8 mouse cellular contexts compared by ENCODE assay signal in the genomic region with DNA sequence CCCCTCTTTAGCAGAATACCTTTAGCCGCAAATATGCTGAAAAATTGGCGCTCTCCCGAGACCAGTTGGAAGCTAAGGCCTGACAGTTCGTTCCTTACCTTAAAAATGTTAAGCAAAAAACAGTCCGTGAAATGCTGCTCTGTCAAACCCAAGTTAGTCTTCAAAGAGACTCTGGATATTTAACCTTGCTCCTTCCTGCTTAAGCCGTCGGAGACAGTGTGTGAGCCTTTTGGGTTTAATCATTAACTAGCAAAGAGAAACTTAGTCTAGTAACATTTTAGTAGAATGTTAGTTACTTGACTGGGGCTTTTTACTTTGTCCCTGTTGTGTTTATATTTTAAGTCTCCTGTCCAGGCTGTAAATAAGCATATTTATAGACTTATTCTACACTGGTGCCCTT. TPM values are rescaled to one million over a fixed set of nuclear protein-coding genes. Genes with fewer than 3 reads are reported as not detected.
DNase-seq lines count a peak whose midpoint lies in the region; ATAC-seq and TF ChIP-seq lines count a peak whose summit lies in the region.

No protein-coding gene starts in this region.

- ATAC-seq in heart, embryonic 14.5 days (ENCODE audit: insufficient number of reproducible peaks, insufficient read depth, low FRiP score, low read depth) = no peak
- ATAC-seq in midbrain, embryonic 15.5 days (replicated peaks) = no peak

- peak overlapping the region; percentile 98 for H3K9ac ChIP-seq in heart, embryonic 14.5 days (ENCODE audit: low read length)
- peak overlapping the region; percentile 90 for H3K9ac ChIP-seq in midbrain, embryonic 15.5 days

- peak overlapping the region; percentile 98 to 100; a peak in 2 of 4 replicates for H3K27ac ChIP-seq in heart, embryonic 14.5 days (replicated peaks in 1 of 2; ENCODE audit: control insufficient read depth in 1 of 2, insufficient read depth in 1 of 2, low read depth in 2 of 2, low read length in 2 of 2)
- peak overlapping the region; percentile 97 for H3K27ac ChIP-seq in embryonic facial prominence, embryonic 10.5 days (replicated peaks)
- peak overlapping the region; percentile 98 for H3K27ac ChIP-seq in kidney, adult 2 months (ENCODE audit: insufficient read depth, low read depth, low read length)
- no peak overlapping the region for H3K27ac ChIP-seq in midbrain, embryonic 15.5 days

- intact Hi-C loops in heart, postnatal 14 days (cut with DNase I) = no loop called here

- peak overlapping the region; percentile 90 to 96 for H3K4me3 ChIP-seq in heart, embryonic 14.5 days (ENCODE audit: control insufficient read depth in 1 of 2, insufficient read depth in 1 of 2, low read depth in 1 of 2, low read length in 2 of 2)
- peak overlapping the region; percentile 100 for H3K4me3 ChIP-seq in embryonic facial prominence, embryonic 10.5 days
- peak overlapping the region; percentile 90 for H3K4me3 ChIP-seq in kidney, adult 2 months (ENCODE audit: insufficient read depth, low read depth, low read length)
- H3K4me3 ChIP-seq in midbrain, embryonic 15.5 days = peak overlapping the region; percentile 84

- no peak for TF ChIP-seq CTCF in kidney, adult 2 months (conservative IDR thresholded peaks at IDR 0.05; ENCODE audit: insufficient read depth, insufficient read length, low read depth, low read length)

- TF ChIP-seq POLR2A in kidney, adult 2 months (IDR thresholded peaks at IDR 0.05; ENCODE audit: low read depth, low read length) = no peak

- WGBS in heart, embryonic 14.5 days = under 1% methylated on average over 7 of the region's 7 CpGs
- WGBS in embryonic facial prominence, embryonic 10.5 days = 4% methylated on average over 7 of the region's 7 CpGs
- WGBS in kidney, adult 2 months = under 1% methylated on average over 7 of the region's 7 CpGs
- 3% methylated on average over 7 of the region's 7 CpGs for WGBS in midbrain, embryonic 15.5 days

- H3K36me3 ChIP-seq in heart, embryonic 14.5 days (ENCODE audit: control insufficient read depth, insufficient read depth, low read length) = peaks cover 47% of the 10 kb centered on the region
- H3K36me3 ChIP-seq in embryonic facial prominence, embryonic 10.5 days (replicated peaks) = peaks cover 59% of the 10 kb centered on the region
- H3K36me3 ChIP-seq in kidney, adult 2 months (ENCODE audit: control insufficient read depth, insufficient read depth, low read length) = peaks cover 9% of the 10 kb centered on the region
- peaks cover 26% of the 10 kb centered on the region for H3K36me3 ChIP-seq in midbrain, embryonic 15.5 days (replicated peaks)

- no peaks in the 10 kb centered on the region for H3K27me3 ChIP-seq in heart, embryonic 14.5 days (ENCODE audit: control insufficient read depth, insufficient read depth, low read length)
- H3K27me3 ChIP-seq in embryonic facial prominence, embryonic 10.5 days (replicated peaks; ENCODE audit: low read depth, poor library complexity, severe bottlenecking) = no peaks in the 10 kb centered on the region
- H3K27me3 ChIP-seq in kidney, adult 2 months (replicated peaks; ENCODE audit: control insufficient read depth, insufficient read depth, low read length) = no peaks in the 10 kb centered on the region
- H3K27me3 ChIP-seq in midbrain, embryonic 15.5 days (replicated peaks) = no peaks in the 10 kb centered on the region

- peaks cover 7 to 34% of the 10 kb centered on the region in 2 experiments for H3K4me1 ChIP-seq in heart, embryonic 14.5 days (ENCODE audit: control insufficient read depth in 2 of 2, insufficient read depth in 2 of 2, low read length in 2 of 2)
- peaks cover 41% of the 10 kb centered on the region for H3K4me1 ChIP-seq in embryonic facial prominence, embryonic 10.5 days
- peaks cover 6% of the 10 kb centered on the region; the same call in 1 of the 2 replicates for H3K4me1 ChIP-seq in kidney, adult 2 months (ENCODE audit: control insufficient read depth, insufficient read depth, low read length)
- peaks cover 50% of the 10 kb centered on the region for H3K4me1 ChIP-seq in midbrain, embryonic 15.5 days

- peak overlapping the region; percentile 97 for H3K4me2 ChIP-seq in heart, embryonic 14.5 days (ENCODE audit: low read length)
- peak overlapping the region; percentile 88 for H3K4me2 ChIP-seq in midbrain, embryonic 15.5 days

- no peak for DNase-seq in heart, postnatal 14 days
- DNase-seq in embryonic facial prominence, embryonic 10.5 days (ENCODE audit: low spot score) = no peak
- peak; percentile 82 for DNase-seq in kidney, adult 2 months
- DNase-seq in MN1 (ENCODE audit: low spot score) = no peak
- DNase-seq in spleen, postnatal 4 days (ENCODE audit: low spot score in 2 of 2) = no peak
- DNase-seq in thymus, postnatal 14 days = no peak

- no peaks in the 10 kb centered on the region for H3K9me3 ChIP-seq in heart, embryonic 14.5 days (ENCODE audit: control insufficient read depth, low read length)
- no peaks in the 10 kb centered on the region for H3K9me3 ChIP-seq in embryonic facial prominence, embryonic 10.5 days
- H3K9me3 ChIP-seq in midbrain, embryonic 15.5 days = no peaks in the 10 kb centered on the region

RNA-seq across cellular contexts. Expression of gene Hnrnpul2, which starts 1.3 kb away (rescaled TPM):
- polyA plus RNA-seq in heart, embryonic 14.5 days (2014; fragmentation: Nextera tagmentation; extraction: Ambion mirVana) = 3.9 and 5.0 TPM in 2 replicates
- total RNA-seq in heart, postnatal 14 days (2021) = 10 to 100 TPM; 48.5 to 51.1 TPM
- polyA plus RNA-seq in embryonic facial prominence, embryonic 10.5 days (2016; fragmentation: Nextera tagmentation; extraction: Ambion mirVana) = 4.8 and 5.0 TPM in 2 replicates
- polyA plus RNA-seq in kidney, adult 2 months (2012; rRNA removed) = 19.3 and 25.5 TPM in 2 replicates
- 6.6 and 6.7 TPM in 2 replicates for polyA plus RNA-seq in midbrain, embryonic 15.5 days (2015; fragmentation: Nextera tagmentation; extraction: Ambion mirVana)

RNA-seq across cellular contexts. Expression of gene Ttc9c, which starts 2.0 kb away (rescaled TPM):
- 27.7 and 31.8 TPM in 2 replicates for polyA plus RNA-seq in heart, embryonic 14.5 days (2014; fragmentation: Nextera tagmentation; extraction: Ambion mirVana)
- total RNA-seq in heart, postnatal 14 days (2021) = 10 to 100 TPM; 15.1 to 15.4 TPM
- 83.8 and 85.6 TPM in 2 replicates for polyA plus RNA-seq in embryonic facial prominence, embryonic 10.5 days (2016; fragmentation: Nextera tagmentation; extraction: Ambion mirVana)
- polyA plus RNA-seq in kidney, adult 2 months (2012; rRNA removed) = 15.4 and 18.7 TPM in 2 replicates
- 59.8 and 60.4 TPM in 2 replicates for polyA plus RNA-seq in midbrain, embryonic 15.5 days (2015; fragmentation: Nextera tagmentation; extraction: Ambion mirVana)

RNA-seq across cellular contexts. Expression of gene AC129217.1, which starts 8.4 kb away (rescaled TPM):
- polyA plus RNA-seq in heart, embryonic 14.5 days (2014; fragmentation: Nextera tagmentation; extraction: Ambion mirVana) = 0.43 TPM in 1 of 2 replicates, not detected in the other
- total RNA-seq in heart, postnatal 14 days (2021) = not detected
- polyA plus RNA-seq in embryonic facial prominence, embryonic 10.5 days (2016; fragmentation: Nextera tagmentation; extraction: Ambion mirVana) = not detected in 2 replicates
- polyA plus RNA-seq in kidney, adult 2 months (2012; rRNA removed) = 3.5 TPM in 1 of 2 replicates, not detected in the other
- not detected in 2 replicates for polyA plus RNA-seq in midbrain, embryonic 15.5 days (2015; fragmentation: Nextera tagmentation; extraction: Ambion mirVana)

RNA-seq across cellular contexts. Expression of gene Bscl2, which starts 16.1 kb away (rescaled TPM):
- 40.6 and 45.0 TPM in 2 replicates for polyA plus RNA-seq in heart, embryonic 14.5 days (2014; fragmentation: Nextera tagmentation; extraction: Ambion mirVana)
- 10 to 100 TPM; 21.3 to 28.0 TPM for total RNA-seq in heart, postnatal 14 days (2021)
- polyA plus RNA-seq in embryonic facial prominence, embryonic 10.5 days (2016; fragmentation: Nextera tagmentation; extraction: Ambion mirVana) = 41.4 and 44.6 TPM in 2 replicates
- 204 and 214 TPM in 2 replicates for polyA plus RNA-seq in kidney, adult 2 months (2012; rRNA removed)
- 100 and 105 TPM in 2 replicates for polyA plus RNA-seq in midbrain, embryonic 15.5 days (2015; fragmentation: Nextera tagmentation; extraction: Ambion mirVana)

RNA-seq across cellular contexts. Expression of gene Gng3, which starts 17.8 kb away (rescaled TPM):
- polyA plus RNA-seq in heart, embryonic 14.5 days (2014; fragmentation: Nextera tagmentation; extraction: Ambion mirVana) = 1.0 and 2.3 TPM in 2 replicates
- not detected for total RNA-seq in heart, postnatal 14 days (2021)
- polyA plus RNA-seq in embryonic facial prominence, embryonic 10.5 days (2016; fragmentation: Nextera tagmentation; extraction: Ambion mirVana) = 29.3 and 32.0 TPM in 2 replicates
- polyA plus RNA-seq in kidney, adult 2 months (2012; rRNA removed) = 0.29 and 0.83 TPM in 2 replicates
- polyA plus RNA-seq in midbrain, embryonic 15.5 days (2015; fragmentation: Nextera tagmentation; extraction: Ambion mirVana) = 479 and 483 TPM in 2 replicates
